In genomic region chr12:103367620-103368325, GRCm38 (mm10) we compare ENCODE assay signal across 8 mouse cellular contexts. TPM values are rescaled to one million over a fixed set of nuclear protein-coding genes. Genes with fewer than 3 reads are reported as not detected.
A peak's percentile ranks its signal among the peaks of the same experiment; 100 is the strongest.
DNase-seq lines count a peak whose midpoint lies in the region; ATAC-seq and TF ChIP-seq lines count a peak whose summit lies in the region.

No protein-coding gene starts in this region.

- no peak overlapping the region for H3K4me3 ChIP-seq in bone marrow macrophage, adult 2 months (ENCODE audit: insufficient read depth, low read length)
- H3K4me3 ChIP-seq in forebrain, embryonic 10.5 days, result peak overlapping the region; percentile 13; the same call in 1 of the 2 replicates
- 0 out of 2 replicates have a peak overlapping the region, but pooled peaks have one; percentile 6 for H3K4me3 ChIP-seq in heart, embryonic 15.5 days
- 0 out of 2 replicates have a peak overlapping the region, but pooled peaks have one; percentile 13 for H3K4me3 ChIP-seq in liver, postnatal 0 days (ENCODE audit: low read depth, low read length)
- H3K4me3 ChIP-seq in neural tube, embryonic 14.5 days (ENCODE audit: low read depth, low read length), result no peak overlapping the region

- TF ChIP-seq EP300 in liver, postnatal 0 days (IDR thresholded peaks at IDR 0.05; ENCODE audit: low read depth), result no peak

- H3K27ac ChIP-seq in bone marrow macrophage, adult 2 months (ENCODE audit: insufficient read depth, low read depth, low read length), result no peak overlapping the region
- peak overlapping the region; percentile 67 for H3K27ac ChIP-seq in forebrain, embryonic 10.5 days
- no peak overlapping the region for H3K27ac ChIP-seq in heart, embryonic 15.5 days
- H3K27ac ChIP-seq in liver, postnatal 0 days (ENCODE audit: low read depth), result no peak overlapping the region
- no peak overlapping the region for H3K27ac ChIP-seq in neural tube, embryonic 14.5 days (ENCODE audit: low read depth, low read length)

- WGBS in forebrain, embryonic 10.5 days, result 20% methylated on average over 18 of the region's 18 CpGs
- WGBS in heart, embryonic 15.5 days, result 17% methylated on average over 18 of the region's 18 CpGs
- 20% methylated on average over 18 of the region's 18 CpGs for WGBS in liver, postnatal 0 days (ENCODE audit: insufficient replicate concordance)
- 19% methylated on average over 18 of the region's 18 CpGs for WGBS in neural tube, embryonic 14.5 days

- H3K9me3 ChIP-seq in forebrain, embryonic 10.5 days, result no peaks in the 10 kb centered on the region
- H3K9me3 ChIP-seq in heart, embryonic 15.5 days (replicated peaks), result no peaks in the 10 kb centered on the region
- H3K9me3 ChIP-seq in liver, postnatal 0 days (ENCODE audit: low read length), result no peaks in the 10 kb centered on the region
- no peaks in the 10 kb centered on the region for H3K9me3 ChIP-seq in neural tube, embryonic 14.5 days (ENCODE audit: control insufficient read depth, low read length)

- H3K36me3 ChIP-seq in forebrain, embryonic 10.5 days (replicated peaks), result no peaks in the 10 kb centered on the region
- no peaks in the 10 kb centered on the region for H3K36me3 ChIP-seq in heart, embryonic 15.5 days
- H3K36me3 ChIP-seq in liver, postnatal 0 days (replicated peaks; ENCODE audit: insufficient read depth, low read length), result no peaks in the 10 kb centered on the region
- H3K36me3 ChIP-seq in neural tube, embryonic 14.5 days (ENCODE audit: control insufficient read depth, insufficient read depth, low read length), result no peaks in the 10 kb centered on the region

- peak; percentile 51; the same call in 1 of the 2 replicates for ATAC-seq in heart, embryonic 15.5 days (replicated peaks; ENCODE audit: insufficient number of reproducible peaks, insufficient read depth, low FRiP score, low read depth)
- ATAC-seq in liver, postnatal 0 days, result peak; percentile 58
- ATAC-seq in neural tube, embryonic 14.5 days (ENCODE audit: low read depth), result peak; percentile 81

- H3K4me1 ChIP-seq in bone marrow macrophage, adult 2 months (ENCODE audit: control insufficient read depth, insufficient read depth, low read length), result peaks cover 2% of the 10 kb centered on the region; the same call in 1 of the 2 replicates
- peaks cover 8% of the 10 kb centered on the region; the same call in 1 of the 2 replicates for H3K4me1 ChIP-seq in forebrain, embryonic 10.5 days
- H3K4me1 ChIP-seq in heart, embryonic 15.5 days (replicated peaks), result peaks cover 9% of the 10 kb centered on the region
- peaks cover 7% of the 10 kb centered on the region for H3K4me1 ChIP-seq in liver, postnatal 0 days (ENCODE audit: insufficient read depth)
- H3K4me1 ChIP-seq in neural tube, embryonic 14.5 days (ENCODE audit: control insufficient read depth, insufficient read depth, low read length), result 0 out of 2 replicates have a peak, but pooled peaks cover 2% of the 10 kb centered on the region

- TF ChIP-seq POLR2A in bone marrow macrophage, adult 2 months (IDR thresholded peaks at IDR 0.05; ENCODE audit: borderline replicate concordance, low read depth, low read length), result no peak

- TF ChIP-seq CTCF in bone marrow macrophage, adult 2 months (IDR thresholded peaks at IDR 0.05; ENCODE audit: low read depth, low read length), result peak; percentile 91
- peak; percentile 82 for TF ChIP-seq CTCF in liver, postnatal 0 days (IDR thresholded peaks at IDR 0.05; ENCODE audit: low read depth)

- H3K4me2 ChIP-seq in heart, embryonic 15.5 days, result peak overlapping the region; percentile 49
- H3K4me2 ChIP-seq in liver, postnatal 0 days (ENCODE audit: low read depth, low read length), result peak overlapping the region; percentile 58
- H3K4me2 ChIP-seq in neural tube, embryonic 14.5 days (ENCODE audit: low read depth, low read length), result no peak overlapping the region

- H3K9ac ChIP-seq in heart, embryonic 15.5 days, result no peak overlapping the region
- no peak overlapping the region for H3K9ac ChIP-seq in liver, postnatal 0 days (replicated peaks)
- no peak overlapping the region for H3K9ac ChIP-seq in neural tube, embryonic 14.5 days (replicated peaks; ENCODE audit: low read depth, low read length)

- H3K27me3 ChIP-seq in forebrain, embryonic 10.5 days (ENCODE audit: poor library complexity, severe bottlenecking), result peaks cover 9% of the 10 kb centered on the region
- H3K27me3 ChIP-seq in heart, embryonic 15.5 days, result no peaks in the 10 kb centered on the region
- 0 out of 2 replicates have a peak, but pooled peaks cover 6% of the 10 kb centered on the region for H3K27me3 ChIP-seq in liver, postnatal 0 days (ENCODE audit: insufficient read depth, low read length)
- H3K27me3 ChIP-seq in neural tube, embryonic 14.5 days (ENCODE audit: control insufficient read depth, insufficient read depth, low read length), result no peaks in the 10 kb centered on the region

- DNase-seq in CD8-positive naive resting alpha-beta T cell, adult 2 months (ENCODE audit: low read depth in 2 of 2, low spot score in 2 of 2), result peak; percentile 35 to 53
- peak; percentile 84 for DNase-seq in forebrain, embryonic 10.5 days (ENCODE audit: extremely low spot score, low spot score)
- DNase-seq in kidney, postnatal 10 days, result peak; percentile 88
- peak; percentile 79 for DNase-seq in liver, postnatal 0 days
- peak; percentile 79 for DNase-seq in thymus, postnatal 14 days

RNA-seq across cellular contexts. Expression of gene Asb2, which starts 12.0 kb away (rescaled TPM):
- 2.1 TPM in 2 replicates for polyA plus RNA-seq in bone marrow macrophage, adult 2 months (2012; ENCODE audit: insufficient read depth, insufficient read length, missing spikeins)
- 0.43 and 0.57 TPM in 2 replicates for polyA plus RNA-seq in forebrain, embryonic 10.5 days (2016; fragmentation: Nextera tagmentation; extraction: Ambion mirVana)
- polyA plus RNA-seq in heart, embryonic 15.5 days (2015; fragmentation: Nextera tagmentation; extraction: Ambion mirVana), result 194 and 219 TPM in 2 replicates
- 5.7 and 5.9 TPM in 2 replicates for polyA plus RNA-seq in liver, postnatal 0 days (2015; fragmentation: Nextera tagmentation; extraction: Ambion mirVana)
- polyA plus RNA-seq in neural tube, embryonic 14.5 days (2014; fragmentation: Nextera tagmentation; extraction: Ambion mirVana), result 0.90 and 2.3 TPM in 2 replicates

RNA-seq across cellular contexts. Expression of gene Otub2, which starts 20.7 kb away (rescaled TPM):
- polyA plus RNA-seq in bone marrow macrophage, adult 2 months (2012; ENCODE audit: insufficient read depth, insufficient read length, missing spikeins), result 3.8 and 5.6 TPM in 2 replicates
- polyA plus RNA-seq in forebrain, embryonic 10.5 days (2016; fragmentation: Nextera tagmentation; extraction: Ambion mirVana), result 9.9 and 11.3 TPM in 2 replicates
- polyA plus RNA-seq in heart, embryonic 15.5 days (2015; fragmentation: Nextera tagmentation; extraction: Ambion mirVana), result 9.9 and 11.2 TPM in 2 replicates
- 8.2 and 9.2 TPM in 2 replicates for polyA plus RNA-seq in liver, postnatal 0 days (2015; fragmentation: Nextera tagmentation; extraction: Ambion mirVana)
- polyA plus RNA-seq in neural tube, embryonic 14.5 days (2014; fragmentation: Nextera tagmentation; extraction: Ambion mirVana), result 27.1 and 27.6 TPM in 2 replicates

RNA-seq across cellular contexts. Expression of gene 9330161L09Rik, which starts 39.8 kb away (rescaled TPM):
- polyA plus RNA-seq in bone marrow macrophage, adult 2 months (2012; ENCODE audit: insufficient read depth, insufficient read length, missing spikeins), result 1.9 TPM in 1 of 2 replicates, not detected in the other
- polyA plus RNA-seq in forebrain, embryonic 10.5 days (2016; fragmentation: Nextera tagmentation; extraction: Ambion mirVana), result 0.42 and 0.81 TPM in 2 replicates
- 0.19 and 0.42 TPM in 2 replicates for polyA plus RNA-seq in heart, embryonic 15.5 days (2015; fragmentation: Nextera tagmentation; extraction: Ambion mirVana)
- 0.14 TPM in 1 of 2 replicates, not detected in the other for polyA plus RNA-seq in liver, postnatal 0 days (2015; fragmentation: Nextera tagmentation; extraction: Ambion mirVana)
- polyA plus RNA-seq in neural tube, embryonic 14.5 days (2014; fragmentation: Nextera tagmentation; extraction: Ambion mirVana), result 1.7 and 1.8 TPM in 2 replicates

RNA-seq across cellular contexts. Expression of gene Fam181a, which starts 57.0 kb away (rescaled TPM):
- not detected in 2 replicates for polyA plus RNA-seq in bone marrow macrophage, adult 2 months (2012; ENCODE audit: insufficient read depth, insufficient read length, missing spikeins)
- 24.0 and 27.7 TPM in 2 replicates for polyA plus RNA-seq in forebrain, embryonic 10.5 days (2016; fragmentation: Nextera tagmentation; extraction: Ambion mirVana)
- polyA plus RNA-seq in heart, embryonic 15.5 days (2015; fragmentation: Nextera tagmentation; extraction: Ambion mirVana), result not detected in 2 replicates
- polyA plus RNA-seq in liver, postnatal 0 days (2015; fragmentation: Nextera tagmentation; extraction: Ambion mirVana), result not detected in 2 replicates
- polyA plus RNA-seq in neural tube, embryonic 14.5 days (2014; fragmentation: Nextera tagmentation; extraction: Ambion mirVana), result 6.8 and 10.6 TPM in 2 replicates

RNA-seq across cellular contexts. Expression of gene Ddx24, which starts 57.9 kb away (rescaled TPM):
- polyA plus RNA-seq in bone marrow macrophage, adult 2 months (2012; ENCODE audit: insufficient read depth, insufficient read length, missing spikeins), result 58.7 and 62.6 TPM in 2 replicates
- 104 and 106 TPM in 2 replicates for polyA plus RNA-seq in forebrain, embryonic 10.5 days (2016; fragmentation: Nextera tagmentation; extraction: Ambion mirVana)
- polyA plus RNA-seq in heart, embryonic 15.5 days (2015; fragmentation: Nextera tagmentation; extraction: Ambion mirVana), result 56.9 and 79.8 TPM in 2 replicates
- polyA plus RNA-seq in liver, postnatal 0 days (2015; fragmentation: Nextera tagmentation; extraction: Ambion mirVana), result 58.1 and 59.1 TPM in 2 replicates
- polyA plus RNA-seq in neural tube, embryonic 14.5 days (2014; fragmentation: Nextera tagmentation; extraction: Ambion mirVana), result 152 and 160 TPM in 2 replicates

Comparison
In these comparisons a context has a peak if more than half of its experiments do, and no peak if none do; other contexts are left out.
1. H3K4me3 ChIP-seq: peak in forebrain, embryonic 10.5 days (single experiment), heart, embryonic 15.5 days (single experiment) and liver, postnatal 0 days (single experiment); none in bone marrow macrophage, adult 2 months (single experiment) and neural tube, embryonic 14.5 days (single experiment).
2. RNA of gene Asb2, which starts 12.0 kb away (polyA plus RNA-seq): 194 to 219 TPM in heart, embryonic 15.5 days; 5.7 to 5.9 TPM in liver, postnatal 0 days, 2.1 TPM in bone marrow macrophage, adult 2 months, 0.90 to 2.3 TPM in neural tube, embryonic 14.5 days and 0.43 to 0.57 TPM in forebrain, embryonic 10.5 days; every median in the first group is over 10 times any median in the second.
3. Peak in every context shown above with its lines, with median percentiles within 50 percentile points of each other: DNase-seq and ATAC-seq.